Mouse (Mus musculus) stomach, embryonic 16.5 days (tissue): Measurements from ENCODE around the gene Tctn1. TPM values are rescaled to one million over a fixed set of nuclear protein-coding genes. Genes with fewer than 3 reads are reported as not detected.
"Not testable (repeated sequence)": the region's sequence is repeated elsewhere in the genome, so short reads cannot be mapped to it uniquely, and the experiment has no call there.

ENCODE experiments used
- ATAC-seq: fragments of 200-750 bp; cut with Nextera tagmentation; 2 replicates; pipeline ENCODE4 v1.8.0; 2017; ENCODE audit warnings: moderate number of reproducible peaks, moderate TSS enrichment; ENCODE audit not compliant: insufficient read depth, low FRiP score
- H3K27ac ChIP-seq: fragments of 300-500 bp; sonication (generic); 2 replicates; pipeline ENCODE4 v1.5.1; 2014; ENCODE audit warnings: low read length
- H3K27me3 ChIP-seq: fragments of 300-500 bp; sonication (generic); 2 replicates; pipeline ENCODE4 v1.6.1; 2014; ENCODE audit warnings: low read length, control low read depth, mixed read lengths; ENCODE audit not compliant: control insufficient read depth, insufficient read depth
- H3K36me3 ChIP-seq: fragments of 300-500 bp; sonication (generic); 2 replicates; pipeline ENCODE4 v1.6.1; 2014; ENCODE audit warnings: low read length; ENCODE audit not compliant: control insufficient read depth, insufficient read depth
- H3K4me1 ChIP-seq: fragments of 300-500 bp; sonication (generic); 2 replicates; pipeline ENCODE4 v1.6.1; 2014; ENCODE audit warnings: low read length, control low read depth, mixed read lengths; ENCODE audit not compliant: control insufficient read depth, insufficient read depth
- H3K4me2 ChIP-seq: fragments of 300-500 bp; sonication (generic); 2 replicates; pipeline ENCODE4 v1.6.1; 2014; ENCODE audit warnings: low read depth, low read length, mixed read lengths
- H3K4me3 ChIP-seq: fragments of 300-500 bp; sonication (generic); replicated peaks from 2 replicates; pipeline ENCODE4 v1.5.1; 2014; ENCODE audit warnings: mild to moderate bottlenecking, low read length
- H3K9ac ChIP-seq: fragments of 300-500 bp; sonication (generic); 2 replicates; pipeline ENCODE4 v1.6.1; 2014; ENCODE audit warnings: low read length
- H3K9me3 ChIP-seq: fragments of 300-500 bp; sonication (generic); replicated peaks from 2 replicates; pipeline ENCODE4 v1.6.1; 2016; ENCODE audit warnings: low read length, control low read depth; ENCODE audit not compliant: control insufficient read depth
- whole genome bisulfite sequencing: fragments of 180-500 bp; shearing (Covaris S2); extraction: QIAGEN DNeasy Blood & Tissue Kit; methylation state at CpG from one replicate; pipeline ENCODE4 v1.1.7; 2014; 5-methylcytosine and 5-hydroxymethylcytosine counted together
- polyA plus RNA-seq: library from polyadenylated mRNA; unstranded; fragments of >200 nt; fragmentation: Nextera tagmentation; extraction: Ambion mirVana; gene quantifications from 2 replicates; pipeline ENCODE4 v1.2.1, GENCODE M21; 2015

Tctn1 gene
- polyA plus RNA-seq, 1 experiment from 2014 or later, result 5.0 TPM

GRCm38 (mm10) chr5:122219655-122220629 lies 44.3 kb downstream of the Tctn1 start:
- Histone ChIP-seq H3K9ac (0 out of 2 replicates have a peak overlapping the region, but pooled peaks have one; percentile 26), H3K4me2 (no peak overlapping the region), H3K27ac (no peak overlapping the region), H3K36me3 (no peaks in the 10 kb centered on the region), H3K4me1 (peaks cover 7% of the 10 kb centered on the region; the same call in 1 of the 2 replicates), H3K4me3 (no peak overlapping the region), H3K27me3 (no peaks in the 10 kb centered on the region), H3K9me3 (no peaks in the 10 kb centered on the region)
- 53% methylated on average over 18 of the region's 18 CpGs for WGBS
- ATAC-seq, result 0 out of 2 replicates have a peak, but pooled peaks have one; percentile 18

- Histone ChIP-seq H3K27ac (no peak overlapping the region), H3K4me2 (no peak overlapping the region), H3K27me3 (no peaks in the 10 kb centered on the region), H3K9me3 (no peaks in the 10 kb centered on the region), H3K9ac (no peak overlapping the region), H3K4me1 (peaks cover 7% of the 10 kb centered on the region; the same call in 1 of the 2 replicates), H3K4me3 (no peak overlapping the region), H3K36me3 (no peaks in the 10 kb centered on the region)
- WGBS, result 77% methylated on average over 7 of the region's 7 CpGs
- no peak for ATAC-seq
Measured at GRCm38 (mm10) chr5:122218928-122219327, 45.3 kb downstream of the Tctn1 start.

- Histone ChIP-seq H3K9ac (no peak overlapping the region), H3K27me3 (no peaks in the 10 kb centered on the region), H3K4me1 (peaks cover 7% of the 10 kb centered on the region; the same call in 1 of the 2 replicates), H3K4me2 (no peak overlapping the region), H3K9me3 (no peaks in the 10 kb centered on the region), H3K4me3 (no peak overlapping the region), H3K36me3 (no peaks in the 10 kb centered on the region), H3K27ac (no peak overlapping the region)
- 73% methylated on average over 12 of the region's 12 CpGs for WGBS
- ATAC-seq, result no peak
Measured at GRCm38 (mm10) chr5:122218109-122218905, 46.0 kb downstream of the Tctn1 start.

- H3K36me3 ChIP-seq, result no peaks in the 10 kb centered on the region
- no peak overlapping the region for H3K27ac ChIP-seq
- 85% methylated on average over 6 of the region's 6 CpGs for WGBS
- H3K9me3 ChIP-seq, result no peaks in the 10 kb centered on the region
- no peak overlapping the region for H3K9ac ChIP-seq
- H3K4me1 ChIP-seq, result peaks cover 7% of the 10 kb centered on the region; the same call in 1 of the 2 replicates
- H3K4me2 ChIP-seq, result no peak overlapping the region
- no peaks in the 10 kb centered on the region for H3K27me3 ChIP-seq
- no peak overlapping the region for H3K4me3 ChIP-seq
- ATAC-seq, result no peak
Measured at GRCm38 (mm10) chr5:122217636-122218035, 46.6 kb downstream of the Tctn1 start.

GRCm38 (mm10) chr5:122213861-122214260 lies 50.4 kb downstream of the Tctn1 start:
- H3K27me3 ChIP-seq, result no peaks in the 10 kb centered on the region
- H3K9me3 ChIP-seq, result no peaks in the 10 kb centered on the region
- no peak overlapping the region for H3K9ac ChIP-seq
- ATAC-seq, result no peak
- H3K4me3 ChIP-seq, result no peak overlapping the region
- no peaks in the 10 kb centered on the region for H3K36me3 ChIP-seq
- peaks cover 3% of the 10 kb centered on the region; the same call in 1 of the 2 replicates for H3K4me1 ChIP-seq
- WGBS, result 93% methylated on average over 6 of the region's 6 CpGs
- no peak overlapping the region for H3K27ac ChIP-seq
- no peak overlapping the region for H3K4me2 ChIP-seq

- not testable (repeated sequence) for H3K4me1 ChIP-seq, H3K27me3 ChIP-seq, H3K9ac ChIP-seq, ATAC-seq, H3K27ac ChIP-seq, H3K9me3 ChIP-seq, H3K4me2 ChIP-seq, H3K4me3 ChIP-seq, H3K36me3 ChIP-seq
- 95% methylated on average over 1 of the region's 1 CpGs for WGBS
Measured at GRCm38 (mm10) chr5:122212820-122213219, 51.4 kb downstream of the Tctn1 start.

GRCm38 (mm10) chr5:122212125-122212524 lies 52.1 kb downstream of the Tctn1 start:
- Histone ChIP-seq H3K27ac (no peak overlapping the region), H3K9me3 (no peaks in the 10 kb centered on the region), H3K4me3 (no peak overlapping the region), H3K4me1 (peaks cover 4% of the 10 kb centered on the region; the same call in 1 of the 2 replicates), H3K27me3 (no peaks in the 10 kb centered on the region), H3K36me3 (no peaks in the 10 kb centered on the region), H3K9ac (no peak overlapping the region), H3K4me2 (no peak overlapping the region)
- no peak for ATAC-seq
- 80% methylated on average over 8 of the region's 8 CpGs for WGBS

- Histone ChIP-seq H3K4me3 (no peak overlapping the region), H3K9ac (no peak overlapping the region), H3K27ac (no peak overlapping the region), H3K27me3 (no peaks in the 10 kb centered on the region), H3K4me2 (no peak overlapping the region), H3K36me3 (no peaks in the 10 kb centered on the region), H3K9me3 (no peaks in the 10 kb centered on the region), H3K4me1 (peaks cover 4% of the 10 kb centered on the region; the same call in 1 of the 2 replicates)
- no peak for ATAC-seq
- 88% methylated on average over 8 of the region's 8 CpGs for WGBS
Measured at GRCm38 (mm10) chr5:122210890-122211289, 53.4 kb downstream of the Tctn1 start.
